Mouse (Mus musculus) left cerebral cortex, postnatal 14 days (tissue): ENCODE measurements around the gene Mdga2. TPM values are rescaled to one million over a fixed set of nuclear protein-coding genes. Genes with fewer than 3 reads are reported as not detected.

Source experiments
- DNase-seq, 2 experiments: peaks; one replicate each; pipeline ENCODE4 v3.0.0; 2021 to 2022; ENCODE audit warnings: low spot score in 2 of 2, mixed read lengths in 1 of 2
- intact Hi-C: fragments of 180-260 bp; cut with DNase I; formaldehyde crosslinking; loops from one replicate; pipeline ENCODE4 v1.15.1; 2025
- long read RNA-seq, 2 experiments: library from polyadenylated mRNA; stranded (forward); transcript quantifications; one replicate each; pipeline ENCODE4 v2.0.0; 2021
- total RNA-seq, 2 experiments: library from RNA; stranded (reverse); gene quantifications; 2 replicates each; pipeline ENCODE4 v1.2.3; 2021

The Mdga2 gene
- 10 to 100 TPM; 50.0 to 56.2 TPM for total RNA-seq
- long read RNA-seq, experiment 1, transcript Mdga2-207 (2 exons, 1,684 nt): major isoform, 7 of 13 reads
- long read RNA-seq, experiment 1, partial matches to known transcripts: 1 of 13 reads
- long read RNA-seq, experiment 1, other reads (novel, unspliced or antisense): 4 of 13 reads
- long read RNA-seq, experiment 2, partial matches to known transcripts: 1 of 4 reads
- long read RNA-seq, experiment 2, other reads (novel, unspliced or antisense): 2 of 4 reads

DNA sequence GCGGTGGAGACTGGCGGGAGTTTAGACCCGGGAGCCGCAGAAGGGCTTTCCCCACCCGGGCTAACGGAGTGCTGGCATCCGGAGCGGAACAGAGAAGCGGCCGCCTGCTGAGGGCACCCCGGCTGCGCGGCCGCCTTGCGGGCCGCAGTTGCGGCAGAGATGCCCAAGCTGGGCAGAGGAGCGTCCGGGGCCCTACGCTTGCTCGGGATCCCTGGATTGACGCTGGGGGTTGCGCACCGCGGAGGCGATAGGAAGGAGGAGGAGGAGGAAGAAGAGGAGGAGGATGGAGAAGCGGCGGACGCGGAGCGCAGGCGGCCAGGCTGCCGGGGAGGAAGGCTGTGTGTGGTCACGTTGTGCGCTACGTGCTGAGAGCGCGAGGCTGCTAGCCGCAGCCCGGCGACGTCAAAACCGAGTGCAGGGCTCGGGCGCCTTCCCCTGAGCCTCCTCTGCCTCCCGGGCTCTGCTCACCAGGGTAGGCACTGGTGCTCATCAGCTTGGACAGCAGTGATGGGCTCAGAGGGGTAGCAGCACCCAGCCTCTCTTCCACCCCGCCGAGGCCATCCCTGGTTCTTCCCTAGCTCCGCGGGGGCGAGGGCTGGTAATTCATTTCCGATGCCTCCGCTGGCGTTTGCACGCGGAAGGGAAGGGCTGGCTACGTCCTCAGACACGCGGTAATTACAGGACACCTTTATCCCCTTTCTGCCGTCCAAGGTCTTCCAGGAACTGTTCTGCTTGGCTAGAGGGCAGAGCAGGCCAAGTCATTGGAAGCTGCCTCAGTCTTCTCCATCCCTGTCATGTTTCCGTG, at the start of gene Mdga2:
Gene Mdga2, minus strand, starts transcription at position 329 of the 805 bp plus-strand sequence.
- peak; percentile 68 to 76 for DNase-seq
- intact Hi-C loops: loop anchor here (5.0 to 10.0 kb wide), 3 partner anchors 128 to 1068 kb away; no protein-coding TSS in a partner anchor

DNA sequence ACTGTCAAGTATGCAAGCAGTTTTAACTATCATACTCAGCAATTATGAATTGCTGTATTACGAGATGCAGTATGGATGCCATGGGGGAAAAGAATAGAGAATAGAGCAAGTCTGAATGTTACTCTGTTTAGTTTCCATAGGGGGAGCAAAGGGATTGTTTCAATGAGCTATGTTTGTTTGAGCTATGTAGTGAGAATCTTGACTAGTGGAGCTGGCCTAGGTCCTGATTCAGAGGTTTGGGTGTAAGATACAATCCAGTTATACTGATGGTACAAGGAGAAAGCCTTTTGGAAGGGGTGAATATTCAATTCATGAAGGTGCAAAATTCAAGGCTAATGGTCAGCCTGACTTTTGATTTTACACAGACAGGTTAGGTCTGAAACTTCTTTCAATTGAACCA, 45.1 kb upstream of the Mdga2 start:
- intact Hi-C loops: no loop called here
- DNase-seq: no peak

DNA sequence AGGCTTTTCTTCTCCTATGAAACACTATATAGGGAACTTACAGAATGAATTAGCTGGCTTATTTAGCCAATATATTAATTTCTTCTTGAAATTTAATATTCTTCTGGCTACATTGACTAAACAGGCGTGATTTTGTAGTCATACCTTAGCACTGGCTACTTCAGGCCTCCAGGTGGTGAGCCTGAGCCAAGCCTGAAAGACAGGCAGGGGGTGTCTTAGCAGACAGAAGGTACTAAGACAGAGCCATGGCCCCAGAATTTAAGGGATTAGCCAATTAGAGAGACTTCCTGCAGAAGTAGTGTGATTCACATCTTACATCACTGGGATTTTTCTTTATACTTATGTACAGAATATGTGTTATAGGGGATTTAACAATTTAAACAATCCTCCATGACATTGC, 1.2 kb upstream of the Mdga2 start:
- intact Hi-C loops: loop anchor here (5.0 to 10.0 kb wide), 3 partner anchors 129 to 1069 kb away; no protein-coding TSS in a partner anchor
- no peak for DNase-seq

DNA sequence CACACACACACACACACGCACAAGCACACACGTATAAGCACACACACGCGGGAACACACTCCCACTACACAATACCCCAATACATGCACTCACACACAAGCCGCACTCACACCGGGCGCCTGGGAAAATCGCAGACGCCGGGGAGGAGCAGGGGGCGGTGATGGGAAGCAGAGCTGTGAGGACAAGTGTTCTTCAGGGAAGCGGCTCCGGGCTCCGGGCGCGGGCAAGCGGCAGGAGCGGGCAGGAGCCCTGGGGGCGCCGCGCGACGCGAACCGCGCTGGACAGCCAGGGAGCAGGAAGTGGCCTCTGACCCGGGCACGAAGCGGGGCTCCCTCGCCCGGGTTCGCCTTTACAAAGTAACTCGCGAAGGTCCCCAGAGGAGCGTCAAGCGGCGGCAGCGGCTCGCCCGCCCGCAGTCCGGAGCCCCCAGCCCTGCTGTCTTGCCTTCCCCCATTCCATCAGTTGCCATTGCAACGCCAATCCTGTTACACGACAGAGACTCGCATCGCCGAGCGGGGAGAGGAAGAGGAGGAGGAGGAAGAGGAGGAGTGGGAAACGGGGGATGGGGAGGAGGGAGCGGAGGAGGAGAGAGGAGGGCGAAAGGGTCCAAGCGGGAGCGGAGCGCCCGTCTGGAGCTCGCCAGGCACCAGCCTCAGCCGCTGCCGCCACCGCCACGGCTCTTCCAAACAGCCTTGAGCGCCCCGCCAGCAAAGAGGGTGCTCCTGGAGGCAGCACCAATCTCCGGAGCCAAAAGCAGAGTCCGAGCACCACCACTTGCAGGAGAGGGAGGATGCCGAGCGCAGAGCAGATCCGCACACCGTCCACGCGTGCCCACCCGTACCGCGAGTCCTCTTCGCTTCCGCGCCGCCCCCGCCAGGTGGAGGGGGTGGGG, 774 bp downstream of the Mdga2 start:
- DNase-seq: peak; percentile 67 to 77
- intact Hi-C loops: loop anchor here (5.0 to 10.0 kb wide), 3 partner anchors 127 to 1067 kb away; no protein-coding TSS in a partner anchor

DNA sequence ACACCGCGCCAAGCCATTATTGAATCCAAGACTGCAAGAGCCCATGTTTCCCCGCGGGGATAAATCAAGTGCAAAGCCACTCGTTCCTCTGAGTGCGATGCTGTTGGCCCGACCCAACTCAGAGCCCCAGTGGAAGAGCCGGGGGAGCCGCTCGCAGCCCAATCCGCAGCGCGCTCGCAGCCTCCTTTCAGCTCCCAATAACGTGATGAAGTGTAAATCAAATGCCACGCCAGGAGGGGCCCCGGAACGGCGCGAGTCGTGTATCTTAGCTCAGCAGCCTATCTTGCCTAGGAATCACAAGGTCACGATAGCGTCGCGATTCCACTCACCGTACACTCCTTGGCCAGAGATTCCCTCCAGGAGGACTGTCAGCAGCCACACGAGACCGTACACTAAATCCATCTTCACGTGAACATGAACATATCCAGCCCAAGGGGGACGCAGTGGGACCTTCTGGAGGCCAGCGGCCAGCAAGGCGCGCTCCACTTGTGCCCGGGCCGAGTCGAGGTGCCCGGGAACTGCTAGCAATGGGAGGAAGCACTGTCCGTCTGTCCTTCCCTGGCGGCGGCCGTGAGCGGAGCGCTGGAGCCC, 1.6 kb downstream of the Mdga2 start:
- peak; percentile 73 to 80 for DNase-seq
- intact Hi-C loops: loop anchor here (5.0 to 10.0 kb wide), 3 partner anchors 126 to 1066 kb away; no protein-coding TSS in a partner anchor

DNA sequence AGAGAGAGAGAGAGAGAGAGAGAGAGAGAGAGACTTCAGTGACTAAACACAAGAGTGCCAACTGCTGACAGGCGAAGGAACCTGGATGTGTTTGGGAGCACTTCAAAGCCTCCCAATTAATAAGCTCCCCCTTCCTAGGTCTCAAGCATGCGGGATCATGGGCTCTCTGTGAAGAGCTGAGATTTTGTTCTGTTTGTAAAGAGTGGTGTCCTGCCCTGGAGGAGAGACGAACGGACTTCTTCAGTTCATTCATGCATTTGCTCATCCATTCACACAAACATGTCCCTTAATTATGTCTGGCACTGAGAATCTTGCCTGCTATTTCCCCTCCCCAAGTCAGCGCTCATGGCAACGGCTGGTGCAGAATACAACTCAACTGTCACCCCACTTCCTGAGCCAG, 2.3 kb downstream of the Mdga2 start:
- intact Hi-C loops: loop anchor here (5.0 to 10.0 kb wide), 3 partner anchors 125 to 1065 kb away; no protein-coding TSS in a partner anchor
- peak; percentile 17 to 33 for DNase-seq

DNA sequence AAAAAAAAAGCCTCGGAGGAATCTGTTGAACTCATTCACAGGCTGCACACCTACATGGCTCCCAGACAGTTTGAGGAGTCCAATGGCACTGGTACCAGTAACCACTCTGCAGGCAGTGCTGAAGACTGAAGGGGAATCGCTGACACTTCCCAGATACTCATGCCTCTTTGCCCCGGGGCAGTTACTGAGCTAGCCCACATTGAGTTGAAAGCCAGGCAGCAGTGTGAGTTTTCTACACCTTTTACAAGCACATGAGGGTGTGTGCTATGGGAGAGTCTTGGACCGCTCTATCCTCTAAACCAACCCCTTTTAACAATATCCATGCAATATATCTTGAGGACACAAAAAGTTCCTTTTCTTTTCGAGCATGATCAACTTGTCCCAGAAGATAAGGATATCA, 2.8 kb downstream of the Mdga2 start:
- DNase-seq: no peak
- intact Hi-C loops: no loop called here

DNA sequence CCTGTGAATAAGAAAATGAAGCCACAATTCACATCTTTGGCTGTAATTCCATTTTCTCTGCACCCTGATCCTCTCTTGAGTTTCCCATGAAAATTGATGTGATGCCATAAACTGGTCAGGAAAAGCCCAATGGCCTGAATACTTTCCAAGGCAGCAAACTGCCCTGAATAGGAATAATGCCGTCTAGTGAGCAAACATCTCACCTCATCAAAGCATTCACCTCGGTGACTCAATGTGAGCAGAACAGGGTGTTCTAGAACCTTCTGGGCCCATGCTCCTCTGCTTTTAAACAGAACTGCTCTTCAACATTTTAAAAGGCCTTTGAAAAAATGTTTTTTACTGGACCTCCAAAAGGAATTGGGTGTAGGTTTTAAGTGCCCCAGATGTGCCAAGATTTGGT, 9.5 kb downstream of the Mdga2 start:
- DNase-seq: peak; percentile 6 to 54
- intact Hi-C loops: no loop called here

DNA sequence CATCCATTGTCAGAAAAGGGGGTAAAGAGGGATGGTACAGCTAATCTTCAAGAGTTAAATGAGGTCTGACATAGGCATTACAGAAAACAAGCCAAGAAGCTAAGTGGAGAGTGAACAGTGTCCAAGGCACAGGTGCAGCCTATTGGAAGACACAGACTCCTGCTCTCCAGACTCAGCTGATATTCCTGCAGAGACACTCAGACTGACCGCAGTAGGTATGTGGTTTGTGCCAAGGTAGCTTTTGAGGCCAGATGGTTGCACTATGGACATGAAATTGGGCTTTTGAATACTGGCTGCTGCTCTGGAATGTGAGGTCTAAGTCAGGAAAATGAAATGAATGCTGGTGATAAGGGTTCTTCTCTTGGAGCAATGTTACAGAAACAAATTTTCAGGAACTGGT, 44.2 kb downstream of the Mdga2 start:
- intact Hi-C loops: no loop called here
- no peak for DNase-seq

DNA sequence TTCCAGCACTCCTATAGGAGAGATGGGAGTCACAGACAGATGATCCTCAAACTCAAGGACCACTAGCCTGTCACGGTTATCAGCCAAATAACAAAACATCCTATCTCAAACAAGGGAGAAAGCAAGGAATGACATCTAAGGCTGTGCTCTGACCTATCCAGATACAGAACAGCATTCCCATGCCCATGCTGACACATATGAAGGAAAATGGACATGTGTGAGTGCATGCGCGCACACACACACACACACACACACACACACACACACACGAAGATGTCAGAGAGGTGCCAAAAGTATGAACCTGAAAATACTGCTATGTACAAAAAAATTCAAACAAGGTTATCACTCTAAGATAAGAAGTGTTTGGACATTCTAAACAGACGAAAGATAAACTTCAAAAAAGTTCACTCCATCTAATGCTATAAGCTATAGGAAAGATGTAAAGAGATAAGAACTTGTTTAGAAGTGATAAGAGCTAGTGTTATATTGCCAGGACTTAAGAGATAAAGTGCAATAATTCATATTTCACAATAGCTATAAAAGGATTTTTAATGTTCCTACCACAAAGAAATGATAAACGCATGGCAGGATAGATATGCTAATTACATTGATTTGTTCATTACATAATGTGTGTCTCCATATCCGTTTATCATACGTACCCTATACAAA, 65.6 kb downstream of the Mdga2 start:
- intact Hi-C loops: no loop called here

DNA sequence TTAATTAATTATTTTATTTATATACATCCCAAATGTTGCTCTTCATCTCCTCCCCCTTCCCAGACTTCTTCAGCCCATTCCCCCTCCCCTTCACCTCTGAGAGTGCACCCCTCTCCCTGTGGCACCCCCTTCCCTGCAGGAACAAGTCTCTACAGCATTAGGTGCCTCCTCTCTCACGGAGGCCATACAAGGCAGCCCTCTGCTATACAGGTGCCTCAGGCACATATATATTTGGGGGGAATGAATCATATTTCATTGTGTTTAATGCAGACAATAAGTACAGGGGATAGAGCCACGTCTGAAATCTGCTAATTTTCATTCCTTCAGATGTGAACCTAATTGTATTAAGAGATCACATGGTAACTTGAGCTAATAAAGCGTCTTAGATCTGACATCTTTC, 69.3 kb downstream of the Mdga2 start:
- no peak for DNase-seq
- intact Hi-C loops: no loop called here

More for the DNA sequence above, 65.6 kb downstream of the Mdga2 start:
- no peak for DNase-seq

DNA sequence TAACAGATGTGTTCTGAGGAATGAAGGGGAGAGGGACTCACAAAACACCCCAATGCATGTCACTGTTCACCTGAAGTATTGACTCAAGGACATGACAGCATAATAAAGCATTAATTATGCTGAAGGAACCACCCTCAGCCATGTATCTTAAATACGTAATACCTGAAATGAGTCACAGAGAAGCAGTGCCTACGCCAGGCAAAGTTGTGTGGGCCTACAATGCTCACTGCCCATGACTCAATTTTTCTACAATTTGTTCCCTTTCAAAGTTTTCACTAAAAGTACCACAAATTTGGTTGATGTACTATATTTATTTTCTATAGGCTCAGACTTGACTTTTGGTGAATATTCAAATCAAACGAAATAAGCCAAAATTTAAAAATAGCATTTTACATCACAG, 80.7 kb downstream of the Mdga2 start:
- intact Hi-C loops: no loop called here
- DNase-seq: no peak

DNA sequence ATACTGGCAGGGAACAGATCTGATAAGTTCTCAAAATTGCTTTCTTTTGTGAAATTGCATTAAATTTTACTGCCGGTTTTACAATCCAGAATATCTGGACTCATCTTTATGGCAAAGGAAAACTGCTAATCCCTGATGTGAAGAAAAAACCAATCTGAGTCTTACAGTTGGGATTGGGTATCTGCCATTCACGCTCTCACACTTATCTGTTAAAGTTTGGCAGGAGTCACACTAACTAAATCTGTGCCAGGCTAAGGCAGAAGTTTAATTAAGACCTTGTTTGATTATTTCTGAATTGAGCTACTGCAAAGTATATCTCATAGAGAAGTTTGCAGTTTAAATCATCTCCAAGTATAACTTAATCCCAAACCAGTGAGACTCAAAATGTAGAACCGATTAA, 82.2 kb downstream of the Mdga2 start:
- intact Hi-C loops: no loop called here
- DNase-seq: peak in 1 of 2 experiments; percentile 5

DNA sequence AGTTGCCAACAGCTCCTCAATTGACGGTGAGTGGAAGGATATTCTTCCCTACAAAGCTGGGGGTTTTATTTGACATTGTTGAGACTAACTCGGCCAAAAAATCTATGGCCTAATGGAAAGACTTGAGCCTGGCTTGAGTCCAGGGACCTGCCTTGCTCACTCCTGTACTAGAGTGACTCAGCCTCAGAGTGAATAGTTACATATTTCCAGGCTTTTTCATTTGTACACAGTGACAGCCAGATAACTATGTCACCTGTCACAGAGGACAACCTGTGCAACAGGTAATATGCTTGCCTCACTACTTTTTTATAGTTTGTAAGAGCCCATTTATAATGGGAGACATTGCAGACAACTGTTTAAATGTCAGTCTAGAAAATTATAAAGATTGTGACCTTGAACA, 94.9 kb downstream of the Mdga2 start:
- intact Hi-C loops: no loop called here
- DNase-seq: no peak

DNA sequence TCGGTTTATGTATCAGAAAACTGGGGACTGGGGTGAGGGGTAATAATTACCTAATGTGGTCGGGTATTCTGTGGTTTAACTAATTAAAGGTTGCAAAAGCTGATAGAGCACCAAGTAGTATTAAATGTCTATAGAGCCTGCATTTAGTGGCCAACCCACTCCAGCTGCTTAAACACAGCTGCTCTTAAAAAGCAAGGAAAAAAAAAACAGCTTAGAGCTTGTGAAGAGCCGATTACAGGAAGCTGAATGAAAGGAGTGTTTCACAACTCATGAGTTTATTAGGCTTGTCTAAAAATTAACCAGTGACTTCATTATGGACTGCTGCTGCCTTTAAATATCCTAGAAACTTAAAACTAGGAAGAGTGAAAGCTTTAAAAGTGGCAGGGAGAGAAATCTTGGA, 98.5 kb downstream of the Mdga2 start:
- DNase-seq: no peak
- intact Hi-C loops: no loop called here

DNA sequence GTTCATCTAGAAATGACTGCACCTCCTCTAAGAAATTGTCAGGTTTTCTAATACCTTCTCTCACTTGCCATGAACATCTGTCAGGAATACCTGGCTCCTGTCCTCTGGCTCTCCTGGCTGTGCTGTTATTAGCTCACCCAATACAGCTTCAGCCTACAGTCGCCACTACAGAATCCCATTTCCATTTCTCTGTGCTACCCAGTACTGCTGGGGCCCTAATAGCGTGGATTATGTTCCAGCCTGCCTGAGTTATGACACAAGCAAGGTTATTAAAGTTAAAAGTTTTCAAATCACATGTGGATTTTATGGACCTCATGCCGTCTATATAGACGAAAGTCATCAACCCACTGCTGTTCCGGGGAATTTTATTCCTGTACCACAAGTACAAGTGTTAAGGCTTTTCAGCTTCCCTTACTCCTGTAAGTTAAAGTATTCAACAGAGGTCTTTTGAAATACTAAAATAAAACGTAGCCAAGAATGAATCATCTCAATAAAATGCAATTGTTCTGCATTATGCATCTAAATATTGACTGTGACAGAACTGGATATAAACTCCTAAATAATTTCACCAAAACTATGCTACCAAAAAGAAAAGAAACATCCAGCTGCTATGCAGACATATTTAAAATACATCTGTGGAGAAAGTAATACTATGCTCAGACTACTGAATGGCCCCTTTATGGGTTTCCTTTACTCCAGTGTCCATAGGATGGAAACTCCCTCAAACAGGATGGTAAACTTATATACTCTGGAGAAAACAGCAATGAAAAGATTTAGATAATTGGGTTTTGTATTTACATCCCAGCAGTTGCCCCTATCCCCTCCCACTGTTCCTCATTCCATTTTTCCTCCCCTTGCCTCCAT, 103.5 kb downstream of the Mdga2 start:
- intact Hi-C loops: no loop called here
- DNase-seq: no peak

DNA sequence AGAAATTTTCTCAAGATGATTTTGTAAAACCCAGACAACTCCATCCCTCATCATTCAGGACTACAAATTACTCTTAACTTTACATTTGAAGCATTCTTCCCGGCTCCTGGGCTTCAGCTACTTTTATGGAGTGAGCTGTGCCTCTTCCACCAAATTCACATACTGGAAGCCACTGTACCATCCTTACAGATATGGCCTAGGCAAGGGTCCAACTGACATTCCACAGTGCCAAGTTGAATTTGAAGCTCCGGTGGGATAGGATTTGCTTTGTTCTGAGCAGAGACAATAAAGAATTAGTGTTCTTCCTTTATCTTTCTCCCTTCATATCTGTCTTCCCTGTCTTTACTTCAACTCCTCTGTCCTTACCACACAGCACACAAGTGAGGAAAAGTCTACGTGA, 118.2 kb downstream of the Mdga2 start:
- no peak for DNase-seq
- intact Hi-C loops: no loop called here

DNA sequence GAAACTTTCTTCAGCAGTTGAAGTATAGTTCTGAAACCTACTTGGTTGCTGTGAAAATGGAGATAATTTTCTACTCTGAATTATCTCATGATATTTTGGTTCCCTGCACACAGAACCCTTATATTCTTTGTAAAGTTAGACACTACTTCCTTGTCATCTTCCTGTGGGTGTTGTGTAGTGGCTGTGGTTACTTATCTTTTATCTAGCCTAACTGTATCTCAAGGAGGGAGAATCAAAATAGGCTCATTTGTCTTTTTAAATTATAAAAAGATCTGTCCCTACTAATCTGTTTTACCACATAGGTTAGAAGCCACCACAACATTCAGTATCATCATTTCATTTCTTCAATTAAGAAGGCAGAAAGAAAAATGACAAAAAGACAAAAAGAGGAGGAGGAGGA, 127.9 kb downstream of the Mdga2 start:
- no peak for DNase-seq
- intact Hi-C loops: loop anchor here (10.0 kb wide), 1 partner anchor 130 kb away; the partner anchor contains the start of gene Mdga2
